Mouse (Mus musculus) cortical plate, adult 2 months (tissue): ENCODE results near the gene Ptprg. TPM values are rescaled to one million over a fixed set of nuclear protein-coding genes. Genes with fewer than 3 reads are reported as not detected.

Experiments
- H3K27ac ChIP-seq: fragments of 200-500 bp; 2 replicates; pipeline ENCODE4 v1.5.1; 2012; ENCODE audit warnings: low read length, control low read depth, inconsistent platforms; ENCODE audit not compliant: insufficient read depth
- H3K4me1 ChIP-seq: fragments of 200-500 bp; 2 replicates; pipeline ENCODE4 v1.6.1; 2011; ENCODE audit warnings: low read length; ENCODE audit not compliant: control insufficient read depth, insufficient read depth
- H3K4me3 ChIP-seq: fragments of 200-500 bp; 2 replicates; pipeline ENCODE4 v1.5.1; 2011; ENCODE audit warnings: mild to moderate bottlenecking, low read length, control low read depth; ENCODE audit not compliant: insufficient read depth
- CTCF ChIP-seq: fragments of 200-500 bp; IDR thresholded peaks from 2 replicates; pipeline ENCODE4 v1.5.1; 2011; ENCODE audit warnings: mild to moderate bottlenecking, control low read depth, low read length; ENCODE audit not compliant: insufficient read depth; ENCODE audit errors: extremely low read depth
- POLR2A ChIP-seq: fragments of 200-500 bp; IDR thresholded peaks from 2 replicates; pipeline ENCODE4 v1.6.1; 2011; ENCODE audit warnings: mild to moderate bottlenecking, low read length, control low read depth; ENCODE audit not compliant: insufficient read depth; ENCODE audit errors: extremely low read depth
- polyA plus RNA-seq: library from polyadenylated mRNA; depleted of rRNA; stranded (reverse); fragments of >200 nt; gene quantifications from 2 replicates; pipeline ENCODE4 v1.2.3, GENCODE M21; 2012

Ptprg gene
- polyA plus RNA-seq, 1 experiment = 27.9 TPM

DNA sequence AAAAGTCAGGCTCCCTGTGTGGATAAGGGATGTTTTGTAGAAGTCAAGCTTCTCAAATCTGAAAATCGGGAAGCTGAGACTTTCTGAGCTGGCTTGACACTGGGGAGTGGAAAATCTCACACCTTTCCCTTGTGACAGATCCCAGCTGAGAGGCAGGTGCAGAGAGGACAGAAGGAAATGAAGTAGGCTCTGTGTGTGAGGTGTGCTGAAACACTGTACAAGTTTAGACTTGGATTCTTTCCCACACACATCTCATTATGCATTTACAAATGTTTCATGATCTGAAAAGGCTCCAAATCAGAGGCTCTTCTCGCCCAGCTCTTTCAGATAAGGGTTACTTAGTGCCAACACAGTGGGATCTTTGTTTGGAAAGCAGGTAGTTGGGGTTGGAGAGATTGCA is 77.4 kb downstream of the Ptprg start:
- no peak for TF ChIP-seq POLR2A
- TF ChIP-seq CTCF = no peak
- Histone ChIP-seq H3K4me1 (peaks cover 3% of the 10 kb centered on the region; the same call in 1 of the 2 replicates), H3K4me3 (no peak overlapping the region), H3K27ac (no peak overlapping the region)

DNA sequence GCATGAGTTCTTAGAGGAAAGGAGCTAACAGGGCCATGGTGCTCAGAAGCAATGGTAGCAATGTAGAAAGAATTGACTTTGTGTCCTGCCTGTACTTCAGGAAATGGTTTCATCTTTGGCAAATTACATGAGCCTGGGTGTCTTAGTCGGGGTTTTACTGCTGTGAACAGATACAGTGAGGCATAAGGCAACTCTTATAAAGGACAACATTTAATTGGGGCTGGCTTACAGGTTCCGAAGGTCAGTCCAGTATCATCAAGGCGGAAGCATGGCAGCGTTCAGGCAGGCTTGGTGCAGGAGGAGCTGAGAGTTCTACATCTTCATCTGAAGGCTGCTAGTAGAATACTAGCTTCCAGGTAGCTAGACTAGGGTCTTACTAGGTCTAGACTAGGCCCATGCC is 78.2 kb downstream of the Ptprg start:
- TF ChIP-seq POLR2A (no peak), CTCF (no peak)
- H3K4me3 ChIP-seq = no peak overlapping the region
- no peak overlapping the region for H3K27ac ChIP-seq
- peaks cover 3% of the 10 kb centered on the region; the same call in 1 of the 2 replicates for H3K4me1 ChIP-seq

DNA sequence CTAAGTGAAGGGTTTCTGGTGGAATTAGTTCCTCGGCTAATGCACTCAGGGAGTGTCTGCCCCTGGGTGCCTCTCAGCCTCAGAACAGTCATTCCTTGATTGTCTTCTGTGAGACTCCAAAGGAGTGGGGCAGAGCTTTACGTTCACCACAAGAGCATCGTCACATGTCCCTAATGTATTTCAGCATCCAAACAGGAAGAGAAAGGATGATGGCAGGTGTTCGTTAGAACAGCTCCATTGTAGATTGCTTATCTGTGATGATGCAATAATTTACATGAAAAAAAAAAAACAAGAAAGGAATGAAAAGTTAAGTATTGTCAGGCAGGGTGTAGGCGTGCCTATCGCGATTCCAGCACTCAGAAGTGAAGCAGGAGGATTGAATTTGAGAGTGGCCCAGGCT is 84.3 kb downstream of the Ptprg start:
- H3K4me1 ChIP-seq = no peaks in the 10 kb centered on the region
- TF ChIP-seq CTCF (no peak), POLR2A (no peak)
- no peak overlapping the region for H3K27ac ChIP-seq
- H3K4me3 ChIP-seq = no peak overlapping the region

DNA sequence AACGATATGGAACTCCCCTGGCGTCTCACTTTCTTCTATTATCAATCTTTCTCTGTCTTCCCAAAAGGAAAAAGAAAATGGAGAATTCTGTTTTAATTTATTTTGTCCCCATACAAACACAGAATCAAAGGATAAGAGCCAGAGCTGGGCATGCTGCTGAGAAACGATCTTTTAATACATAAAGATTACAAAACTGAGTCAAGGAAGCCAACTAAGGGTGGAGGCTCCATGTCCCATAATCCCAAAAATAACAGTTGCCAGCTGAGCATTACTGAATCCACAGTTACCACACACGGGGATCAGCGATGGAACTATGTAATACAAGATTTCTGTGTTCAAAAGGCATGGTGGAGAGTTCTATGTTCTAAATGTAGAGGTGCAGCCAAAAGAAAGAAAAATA is 86.0 kb downstream of the Ptprg start:
- TF ChIP-seq POLR2A (no peak), CTCF (no peak)
- Histone ChIP-seq H3K4me3 (no peak overlapping the region), H3K4me1 (no peaks in the 10 kb centered on the region), H3K27ac (no peak overlapping the region)

DNA sequence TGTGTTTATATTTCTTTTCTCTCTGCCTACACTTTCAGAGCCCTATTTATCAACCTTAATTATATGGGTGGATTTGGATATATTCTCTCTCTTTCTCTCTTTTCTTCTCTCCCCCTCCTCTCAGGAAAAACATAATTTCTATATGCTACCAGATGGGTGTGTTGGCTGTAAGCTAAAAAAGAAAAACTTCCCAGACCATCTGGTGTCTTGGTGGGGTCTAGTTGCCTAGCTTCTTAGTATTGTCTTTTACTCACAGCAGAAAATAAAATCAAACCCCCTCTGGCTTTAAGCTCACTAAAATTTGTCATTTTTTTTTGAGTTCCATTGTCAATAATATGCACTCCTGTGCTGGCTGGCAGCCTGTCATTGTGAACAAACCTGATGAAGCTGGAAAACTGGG is 87.0 kb downstream of the Ptprg start:
- no peak for TF ChIP-seq POLR2A
- no peak for TF ChIP-seq CTCF
- no peak overlapping the region for H3K27ac ChIP-seq
- H3K4me3 ChIP-seq = no peak overlapping the region
- H3K4me1 ChIP-seq = no peaks in the 10 kb centered on the region

DNA sequence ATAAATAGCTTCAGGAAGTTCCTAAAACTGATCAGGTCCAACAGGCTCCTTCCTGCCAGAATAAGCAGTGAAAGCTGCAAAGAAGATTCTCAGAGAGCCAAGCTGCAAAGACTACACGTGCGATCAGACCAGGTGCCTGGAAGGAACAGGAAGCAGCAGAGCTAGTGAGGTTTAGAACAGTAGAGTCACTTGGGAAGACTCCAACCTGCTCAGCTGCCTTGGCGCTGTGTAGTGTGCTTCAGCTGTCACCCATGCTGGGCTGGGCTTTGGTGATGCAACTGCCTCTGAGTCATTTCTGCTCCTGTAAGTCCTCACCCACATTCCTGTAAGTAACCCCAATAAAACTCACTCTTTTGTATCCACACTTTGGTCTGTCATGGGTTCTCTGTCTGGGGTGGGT is 87.7 kb downstream of the Ptprg start:
- no peaks in the 10 kb centered on the region for H3K4me1 ChIP-seq

DNA sequence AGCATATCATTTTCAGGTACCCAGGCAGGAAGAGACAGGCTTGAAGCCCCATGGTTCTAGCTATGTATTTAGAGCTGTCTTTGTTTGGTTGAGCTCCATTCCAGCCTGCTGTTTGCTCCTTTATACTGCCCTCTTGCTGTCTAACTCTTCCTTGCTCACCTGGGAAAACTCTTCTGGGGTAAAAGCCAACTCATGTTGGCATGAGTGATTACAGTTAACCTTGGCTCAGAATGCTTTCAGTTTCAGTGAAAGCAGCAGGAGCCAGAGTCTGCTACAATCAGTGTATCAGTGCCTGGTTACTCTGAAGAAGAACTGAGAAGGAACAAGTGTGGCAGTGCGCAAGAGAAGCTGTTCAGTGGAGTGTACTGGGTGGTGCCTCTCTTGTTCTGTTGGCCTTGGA is 89.6 kb downstream of the Ptprg start:
- TF ChIP-seq POLR2A = no peak
- no peak for TF ChIP-seq CTCF
- no peak overlapping the region for H3K4me3 ChIP-seq

More for the DNA sequence above, 87.7 kb downstream of the Ptprg start:
- TF ChIP-seq POLR2A (no peak), CTCF (no peak)
- H3K27ac ChIP-seq = no peak overlapping the region
- H3K4me3 ChIP-seq = no peak overlapping the region

DNA sequence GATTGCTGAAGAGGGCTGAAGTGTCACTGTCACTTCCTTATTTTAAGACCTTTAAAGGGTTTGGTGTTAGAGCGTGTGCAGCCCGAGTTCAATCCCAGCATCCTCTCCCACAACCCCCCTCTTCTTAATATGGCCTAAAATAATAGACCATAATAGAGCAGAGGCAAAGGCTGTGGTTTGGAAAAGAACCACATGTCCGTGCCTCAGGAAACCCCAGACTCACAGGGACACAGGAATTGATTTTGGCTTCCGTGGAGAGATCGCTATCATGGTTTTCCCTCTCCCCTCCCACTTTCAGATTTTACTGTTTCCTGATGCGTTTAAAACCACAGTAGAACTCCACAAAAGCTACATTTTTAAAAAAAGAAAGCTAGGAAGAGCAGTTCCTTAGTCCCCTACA is 104.0 kb downstream of the Ptprg start:
- Histone ChIP-seq H3K4me1 (peaks cover 3% of the 10 kb centered on the region), H3K27ac (no peak overlapping the region), H3K4me3 (no peak overlapping the region)
- TF ChIP-seq POLR2A = no peak
- no peak for TF ChIP-seq CTCF

More for the DNA sequence above, 89.6 kb downstream of the Ptprg start:
- no peak overlapping the region for H3K27ac ChIP-seq
- H3K4me1 ChIP-seq = no peaks in the 10 kb centered on the region

DNA sequence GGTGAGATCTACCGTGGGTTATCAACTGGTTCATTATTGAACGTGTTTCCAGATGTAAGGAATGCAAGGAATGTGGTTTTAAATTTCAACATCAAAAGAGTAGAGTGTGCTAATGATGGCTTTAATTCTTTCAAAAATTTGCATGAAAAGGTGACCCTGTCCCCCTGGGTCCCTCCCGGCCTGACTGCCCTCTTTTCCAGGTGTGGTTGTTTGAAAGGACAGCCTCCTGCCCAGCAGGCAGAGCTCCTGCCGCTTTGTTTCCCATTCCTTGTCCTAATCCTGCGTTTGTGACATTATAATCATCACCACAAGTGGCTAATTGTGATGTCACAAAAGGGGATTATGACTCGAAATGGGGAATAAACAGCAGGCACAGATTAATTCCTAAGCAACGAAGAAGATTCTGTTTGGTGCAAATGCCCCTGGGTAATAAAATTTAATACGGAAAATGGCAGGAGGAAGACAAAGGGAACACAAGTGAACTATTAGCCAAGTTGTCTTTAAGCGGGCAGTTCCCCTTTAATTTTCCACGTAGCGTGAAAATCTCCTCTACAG is 110.4 kb downstream of the Ptprg start:
- TF ChIP-seq POLR2A (no peak), CTCF (no peak)
- no peak overlapping the region for H3K4me3 ChIP-seq
- H3K27ac ChIP-seq = no peak overlapping the region
- no peaks in the 10 kb centered on the region for H3K4me1 ChIP-seq

DNA sequence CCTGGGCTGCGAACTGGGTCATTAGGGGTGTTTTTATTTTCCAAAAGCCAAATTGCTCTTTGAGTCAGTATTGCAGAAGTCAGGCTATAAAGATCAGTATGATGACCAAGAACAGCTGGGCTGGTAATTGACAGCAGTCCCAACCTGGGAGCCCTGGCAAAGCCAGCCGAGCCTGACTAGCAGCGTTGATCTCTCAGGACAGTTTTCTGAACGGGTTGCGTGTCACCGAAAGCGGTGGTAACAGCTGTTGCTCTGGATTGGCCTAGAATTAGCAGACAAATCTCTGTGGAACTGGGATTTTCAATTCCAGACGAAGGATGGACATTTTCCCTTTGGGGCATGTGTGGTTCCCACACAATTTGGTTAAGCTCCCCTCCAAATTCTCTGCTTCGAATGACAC is 111.0 kb downstream of the Ptprg start:
- no peaks in the 10 kb centered on the region for H3K4me1 ChIP-seq
- H3K4me3 ChIP-seq = no peak overlapping the region
- no peak overlapping the region for H3K27ac ChIP-seq
- TF ChIP-seq POLR2A (no peak), CTCF (no peak)

DNA sequence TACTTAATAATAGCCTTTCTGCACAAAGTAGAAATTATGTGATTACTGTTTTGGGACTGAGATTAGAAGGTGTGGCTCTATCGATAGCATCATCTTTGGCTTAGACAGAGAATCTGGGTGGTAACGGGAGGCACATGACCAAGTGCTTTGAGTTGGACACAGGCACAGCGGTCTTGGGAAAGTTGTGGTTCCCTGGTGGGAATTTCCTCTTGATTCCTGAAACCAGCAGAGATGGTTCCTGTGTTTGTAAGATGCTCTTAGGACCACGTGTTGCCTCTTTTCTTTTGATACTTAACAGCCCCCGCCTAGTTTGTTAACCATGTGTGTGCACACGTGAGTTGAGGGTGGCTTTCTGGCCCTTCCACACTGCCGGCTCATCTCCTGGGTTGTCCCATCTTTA is 111.7 kb downstream of the Ptprg start:
- Histone ChIP-seq H3K4me1 (no peaks in the 10 kb centered on the region), H3K4me3 (no peak overlapping the region), H3K27ac (no peak overlapping the region)
- TF ChIP-seq CTCF (no peak), POLR2A (no peak)

DNA sequence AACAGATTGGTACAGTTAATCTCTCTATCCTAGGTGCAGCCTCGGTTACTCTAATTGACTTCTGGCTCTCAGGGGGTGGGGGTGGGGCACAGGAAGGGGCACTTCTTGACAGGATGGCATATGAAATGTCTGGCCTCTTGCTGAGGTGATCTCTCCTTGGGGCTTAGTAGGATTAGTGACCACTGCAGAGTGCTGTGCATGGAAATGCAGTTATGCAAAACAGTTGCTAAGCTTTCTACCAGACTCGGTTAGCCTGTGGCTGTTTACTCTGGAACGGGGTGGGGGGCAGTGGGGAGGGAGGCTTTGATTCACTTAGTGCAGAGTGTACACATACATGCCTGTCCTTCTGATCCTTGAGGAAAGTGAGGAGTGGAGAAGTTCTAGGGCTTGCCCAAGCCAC is 114.4 kb downstream of the Ptprg start:
- no peak for TF ChIP-seq CTCF
- no peak for TF ChIP-seq POLR2A
- H3K27ac ChIP-seq = no peak overlapping the region
- H3K4me1 ChIP-seq = no peaks in the 10 kb centered on the region; the same call in 1 of the 2 replicates
- no peak overlapping the region for H3K4me3 ChIP-seq
